Mouse (Mus musculus) B cell, adult 2 months (primary cell): Measurements from ENCODE around the gene Mgea5.
A peak's percentile ranks its signal among the peaks of the same experiment; 100 is the strongest.
"Not testable (repeated sequence)": the region's sequence is repeated elsewhere in the genome, so short reads cannot be mapped to it uniquely, and the experiment has no call there.

Experiments used
- DNase-seq, 2 experiments: peaks; one replicate each; pipeline ENCODE4 v3.0.0; 2022

The Mgea5 gene

DNA sequence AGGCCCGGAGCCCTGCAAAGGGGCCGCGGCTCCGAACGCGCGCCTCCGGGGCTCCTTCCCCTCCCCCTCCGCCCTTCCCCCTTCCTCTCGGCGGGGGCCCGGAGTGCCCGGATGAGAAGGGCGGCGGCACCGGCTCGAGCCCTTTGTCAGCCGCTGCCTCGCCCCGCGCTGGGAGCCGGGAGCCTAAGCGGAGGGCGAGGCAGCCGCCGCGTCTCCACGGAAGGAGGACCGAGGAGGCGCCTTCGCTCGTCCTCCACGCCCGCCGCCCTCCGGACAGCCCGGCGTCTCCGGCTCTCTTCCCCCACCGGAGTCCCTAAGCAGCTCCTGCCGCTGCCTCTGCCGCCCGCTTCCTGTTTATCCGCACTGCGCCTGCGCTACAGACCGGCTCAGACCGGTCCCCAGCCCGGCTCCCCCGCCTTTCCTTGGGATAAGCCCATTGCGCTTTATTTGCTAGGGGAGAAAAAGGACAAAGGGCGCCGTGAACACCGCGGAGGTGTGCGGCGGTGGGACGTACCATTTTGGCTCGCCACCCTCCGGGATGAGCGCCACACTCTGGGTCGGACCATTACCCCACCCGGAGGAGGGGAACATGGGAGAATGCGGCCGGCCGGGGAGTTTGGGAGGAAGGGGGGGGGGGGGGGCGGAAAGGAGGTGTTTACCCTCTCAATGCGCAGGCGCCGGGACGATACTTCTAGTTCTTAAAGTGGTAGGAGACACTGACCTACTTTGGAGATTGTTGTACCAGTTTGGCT, at the start of gene Mgea5:
Gene Mgea5, minus strand, starts transcription at position 657 of the 752 bp plus-strand sequence.
- DNase-seq = peak; percentile 96 to 97

DNA sequence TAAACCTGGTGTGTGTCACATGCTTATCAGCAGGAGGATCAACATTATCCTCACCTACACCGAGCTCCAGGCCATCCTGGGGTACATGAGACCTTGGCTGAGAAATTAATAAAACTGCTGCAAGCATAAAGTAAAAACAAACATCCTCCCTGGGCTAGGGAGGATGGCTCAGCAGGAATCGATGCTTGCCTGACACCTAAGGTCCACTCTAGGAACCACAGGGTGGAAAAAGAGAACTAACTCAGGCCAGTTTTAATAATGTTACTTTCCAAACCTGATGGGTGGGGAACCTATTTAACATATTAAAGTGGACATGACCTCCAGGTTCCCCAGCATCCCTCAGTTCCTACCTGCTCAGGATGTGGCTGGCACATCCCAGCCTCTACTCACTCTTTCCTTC, 47.0 kb upstream of the Mgea5 start:
- DNase-seq = no peak

DNA sequence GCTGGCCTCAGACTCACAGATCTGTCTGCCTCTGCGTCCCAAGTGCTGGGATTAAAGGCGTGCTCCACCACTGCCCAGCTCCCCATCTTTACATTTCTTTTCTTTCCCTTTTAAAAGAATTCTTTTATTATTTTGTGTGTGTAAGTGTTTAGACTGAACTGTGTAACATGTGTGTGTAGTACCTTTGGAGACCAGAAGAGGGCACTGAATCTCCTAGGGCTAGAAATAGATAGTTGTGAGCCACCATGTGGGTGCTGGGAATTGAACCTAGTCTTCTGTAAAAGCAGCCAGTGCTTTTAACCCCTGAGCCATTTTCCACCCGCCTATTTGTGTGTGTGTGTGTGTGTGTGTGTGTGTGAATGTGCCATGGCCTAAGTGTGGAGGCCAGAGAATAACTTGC, 44.1 kb upstream of the Mgea5 start:
- no peak for DNase-seq

DNA sequence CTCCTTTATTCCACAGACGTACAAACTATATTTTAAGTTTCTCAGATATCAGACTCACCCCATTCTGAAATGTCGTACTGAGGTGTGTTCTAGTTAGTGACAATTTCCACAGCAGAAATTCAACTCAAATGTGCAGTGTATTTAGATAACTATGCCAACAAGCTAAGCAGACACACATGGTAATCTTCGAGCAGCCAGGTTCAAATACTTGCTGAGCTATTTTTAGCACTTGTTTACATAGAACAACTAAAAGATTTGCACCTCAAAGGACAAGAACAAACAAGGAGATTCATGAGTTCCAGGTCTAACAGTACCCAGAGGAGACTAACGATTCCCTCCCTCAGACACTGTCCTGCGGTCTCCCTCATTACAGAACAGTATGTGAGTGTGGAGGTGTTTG, 43.5 kb upstream of the Mgea5 start:
- DNase-seq = no peak

DNA sequence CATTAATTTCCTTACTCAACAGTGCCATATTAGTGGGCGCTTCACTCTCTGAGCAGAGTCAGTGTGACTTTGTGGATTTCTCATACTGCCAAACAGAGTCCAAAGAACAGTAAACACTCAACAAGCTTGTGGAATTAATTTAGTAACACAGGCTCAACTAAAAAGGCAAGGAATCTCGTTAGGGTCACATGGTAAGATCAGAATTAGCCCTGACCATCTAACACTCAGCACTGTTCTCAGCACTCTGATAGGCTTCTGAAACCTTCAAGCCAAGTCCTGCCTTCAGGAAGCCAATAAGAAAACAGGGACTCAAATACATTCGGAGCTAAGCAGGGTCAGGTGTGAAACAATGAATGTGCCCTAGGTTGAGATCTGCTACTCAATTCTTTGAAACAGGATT, 42.5 kb upstream of the Mgea5 start:
- no peak for DNase-seq

DNA sequence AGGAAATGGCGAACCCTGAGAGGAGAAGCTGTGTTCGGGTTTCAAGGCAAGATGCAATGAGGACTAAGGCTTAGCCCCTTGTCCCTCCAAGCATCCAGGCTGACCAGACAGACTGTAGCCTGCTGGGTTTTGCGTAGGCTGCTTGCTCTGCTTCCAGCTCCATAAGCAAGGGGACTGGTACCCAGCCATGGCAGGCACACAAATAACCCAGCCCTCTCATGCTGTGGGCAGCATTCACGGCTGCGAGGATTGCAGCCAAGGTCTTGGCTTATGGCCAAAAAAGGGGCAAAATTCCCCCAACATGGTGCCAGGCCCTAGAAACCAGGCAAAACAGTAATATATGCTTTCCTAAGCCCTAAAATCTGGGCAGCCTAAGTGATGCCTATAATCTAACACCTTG, 38.2 kb upstream of the Mgea5 start:
- DNase-seq = no peak

DNA sequence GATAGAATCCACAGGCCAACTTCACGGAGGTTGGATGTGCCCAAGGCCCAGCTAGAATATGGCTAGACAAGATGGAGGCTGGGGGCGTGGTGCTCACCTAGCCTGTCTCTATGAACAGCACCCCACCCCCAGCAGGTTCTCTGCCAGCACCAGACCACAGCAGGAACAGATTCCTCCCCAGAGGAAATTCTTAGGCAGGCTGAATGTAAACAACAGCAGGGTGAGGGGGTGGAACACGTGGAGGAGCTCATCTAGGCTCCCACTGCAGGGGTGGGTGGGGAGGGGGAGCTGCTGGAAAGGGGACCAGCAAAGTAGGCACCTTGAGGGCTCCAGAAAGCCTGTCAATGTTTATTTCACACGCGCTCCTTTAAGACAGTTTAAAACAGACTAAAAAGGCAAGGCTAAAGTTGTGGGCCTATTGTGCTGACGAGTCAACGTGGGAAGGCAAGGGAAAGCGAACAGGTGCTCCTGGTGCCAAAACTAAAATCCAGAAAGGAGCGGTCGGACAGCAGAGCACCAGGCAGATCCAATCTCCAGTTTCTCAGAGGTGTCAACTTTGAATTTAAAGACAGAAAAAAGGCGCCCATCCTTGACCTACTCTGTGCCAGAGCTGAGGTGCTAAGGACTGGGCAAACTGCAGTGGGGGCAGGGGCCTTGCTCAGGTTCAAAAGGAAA, 34.3 kb upstream of the Mgea5 start:
- DNase-seq = no peak

DNA sequence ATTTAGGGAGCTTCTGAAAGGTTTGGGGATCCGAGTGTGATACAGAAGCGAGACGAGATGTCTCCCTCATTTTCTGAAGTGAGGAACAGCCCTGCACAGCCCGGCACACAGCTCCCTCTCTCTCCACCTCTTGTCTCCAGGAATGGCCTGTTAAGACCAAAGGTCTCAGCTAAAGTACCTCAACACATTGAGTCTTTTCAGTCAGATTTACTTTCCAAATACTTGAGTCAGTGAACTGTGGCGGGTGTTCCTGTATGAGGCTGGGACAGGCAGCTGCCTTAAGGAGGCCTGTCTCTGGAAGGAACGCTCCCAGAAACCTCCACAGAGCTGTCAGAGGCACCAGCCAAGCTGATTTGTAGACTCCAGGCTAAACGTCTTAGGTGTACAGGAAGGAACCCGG, 33.1 kb upstream of the Mgea5 start:
- no peak for DNase-seq

DNA sequence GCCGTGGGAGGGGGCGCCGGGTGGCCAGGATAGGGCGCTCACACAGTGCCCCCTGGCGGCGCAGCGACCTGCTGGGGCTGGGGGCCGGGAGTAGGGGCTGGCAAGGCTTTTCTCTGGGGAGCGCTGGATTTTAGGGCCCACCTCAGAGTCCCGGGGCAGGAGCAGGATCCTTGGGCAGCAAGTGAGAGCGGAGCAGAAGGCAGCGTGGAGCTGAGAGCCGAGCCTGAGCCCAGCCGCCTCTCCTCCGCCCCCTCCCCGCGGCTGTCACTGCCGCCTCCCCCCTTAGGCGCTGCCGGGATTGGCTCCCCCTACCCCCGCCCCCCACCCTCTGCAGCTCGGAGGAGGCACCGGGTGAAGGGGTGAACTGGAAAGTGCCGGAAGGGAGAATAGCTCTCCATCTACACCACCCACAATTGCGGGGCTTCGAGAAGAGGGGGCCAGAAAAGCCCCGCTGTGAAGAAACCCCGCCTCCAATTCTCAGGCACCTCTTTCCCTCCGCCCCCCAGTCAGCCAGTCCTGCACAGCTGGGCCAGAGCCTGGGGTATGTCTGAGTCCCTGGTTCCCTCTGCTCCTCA, 32.3 kb upstream of the Mgea5 start, which contains the start of gene Kcnip2:
Gene Kcnip2, minus strand, starts transcription at position 231 of the 575 bp plus-strand sequence.
- peak; percentile 26 to 41 for DNase-seq

DNA sequence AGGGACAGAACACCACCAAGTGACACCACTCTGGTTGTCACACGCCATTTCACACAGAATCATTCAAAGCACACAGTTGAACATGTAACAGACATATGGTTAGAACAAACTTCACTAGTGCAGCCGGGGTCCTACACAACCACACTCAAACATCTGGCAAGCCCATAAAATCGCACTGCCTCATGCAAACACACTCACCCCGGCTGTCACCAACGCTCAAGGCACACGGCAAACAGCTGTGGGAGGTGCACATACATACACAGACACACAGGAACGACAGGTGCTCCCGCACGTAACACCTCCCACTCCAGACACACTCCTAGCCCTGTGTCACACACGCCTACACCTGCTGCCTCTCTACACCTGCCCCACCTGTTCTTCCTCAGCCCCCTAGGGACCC, 31.5 kb upstream of the Mgea5 start:
- no peak for DNase-seq

DNA sequence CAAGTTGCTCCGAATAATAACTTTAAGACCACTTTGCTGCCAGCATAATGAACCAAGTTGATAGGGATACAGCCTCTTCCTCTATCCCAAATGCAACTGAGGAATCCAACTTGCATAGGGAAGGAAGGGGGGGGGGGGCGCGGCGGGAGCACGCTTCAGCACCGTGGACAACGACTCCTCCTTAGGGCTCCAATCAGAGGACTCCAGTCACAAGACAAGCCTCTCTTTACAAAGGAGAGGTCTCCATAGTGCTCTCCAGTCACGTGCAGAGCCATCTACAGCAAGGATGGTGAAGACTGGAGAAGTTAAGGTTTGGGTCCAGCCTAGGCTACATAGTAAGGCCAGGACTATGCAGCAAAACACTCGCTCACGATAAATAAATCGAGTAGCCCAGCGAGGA, 30.2 kb upstream of the Mgea5 start:
- DNase-seq = no peak

DNA sequence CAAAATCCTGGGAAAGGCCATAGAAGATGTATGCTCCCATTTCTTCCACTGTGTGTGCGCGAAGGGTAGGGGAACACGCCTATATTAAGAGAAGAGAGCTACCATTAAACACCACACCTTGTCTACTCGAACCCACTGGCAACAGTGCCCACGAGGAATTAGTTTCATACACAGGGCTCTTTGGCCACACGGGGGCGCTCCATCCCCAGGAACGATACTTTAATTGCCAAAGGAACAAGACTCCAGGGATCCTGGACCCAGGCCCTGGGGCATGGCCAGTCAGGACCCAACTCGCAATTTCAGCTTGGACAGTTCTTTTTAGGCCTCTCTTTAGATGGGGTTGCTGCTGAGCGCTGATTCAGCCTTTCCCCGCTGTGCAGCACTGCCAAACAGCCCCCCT, 29.6 kb upstream of the Mgea5 start:
- DNase-seq = peak; percentile 91 to 92

DNA sequence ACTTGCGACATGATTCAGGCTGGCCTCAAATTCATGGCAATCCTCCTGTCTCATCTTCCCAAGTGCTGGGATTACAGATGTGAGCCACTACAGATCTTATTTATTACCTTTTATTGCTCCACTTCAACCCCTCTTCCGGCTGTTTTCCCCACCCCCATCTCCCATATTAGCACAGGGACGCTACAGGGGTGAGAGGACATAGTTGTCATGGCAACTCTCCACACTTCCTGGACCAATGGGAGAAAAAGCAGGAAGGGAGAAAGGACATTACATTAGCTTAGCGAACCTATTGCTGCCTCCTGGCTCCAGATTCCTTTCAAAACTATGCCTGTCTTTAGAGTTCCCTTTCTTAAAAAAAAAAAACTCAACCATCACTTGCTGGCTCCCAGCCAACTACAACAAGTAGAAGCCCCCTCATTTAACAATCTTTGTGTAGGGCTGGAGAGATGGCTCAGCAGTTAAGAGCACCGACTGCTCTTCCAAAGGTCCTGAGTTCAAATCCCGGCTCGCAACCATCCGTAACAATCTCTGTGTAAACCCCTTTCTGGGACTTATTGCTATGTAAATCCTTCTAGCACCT, 29.1 kb upstream of the Mgea5 start:
- peak in 1 of 2 experiments; percentile 8 for DNase-seq

DNA sequence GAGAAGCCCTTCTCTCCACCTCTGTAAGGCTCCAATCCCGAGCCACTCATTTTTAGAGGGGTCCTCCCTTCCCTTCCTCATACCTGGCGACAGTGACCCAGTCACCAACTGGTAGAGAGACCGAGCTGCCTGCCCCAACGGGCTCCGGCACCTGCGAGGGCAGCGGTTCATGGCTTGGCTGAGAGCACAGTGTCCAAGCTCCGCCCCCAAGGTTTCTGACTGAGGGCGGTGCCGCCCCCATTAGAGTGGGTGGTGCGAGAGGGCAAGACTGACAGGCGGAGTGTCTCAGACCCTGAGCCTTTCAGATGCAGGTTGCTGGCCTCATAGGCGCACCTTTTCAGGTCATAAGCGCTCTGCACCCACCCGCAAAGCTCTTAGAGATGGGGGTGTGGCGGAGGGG, 28.5 kb upstream of the Mgea5 start:
- DNase-seq = peak; percentile 77 to 78

DNA sequence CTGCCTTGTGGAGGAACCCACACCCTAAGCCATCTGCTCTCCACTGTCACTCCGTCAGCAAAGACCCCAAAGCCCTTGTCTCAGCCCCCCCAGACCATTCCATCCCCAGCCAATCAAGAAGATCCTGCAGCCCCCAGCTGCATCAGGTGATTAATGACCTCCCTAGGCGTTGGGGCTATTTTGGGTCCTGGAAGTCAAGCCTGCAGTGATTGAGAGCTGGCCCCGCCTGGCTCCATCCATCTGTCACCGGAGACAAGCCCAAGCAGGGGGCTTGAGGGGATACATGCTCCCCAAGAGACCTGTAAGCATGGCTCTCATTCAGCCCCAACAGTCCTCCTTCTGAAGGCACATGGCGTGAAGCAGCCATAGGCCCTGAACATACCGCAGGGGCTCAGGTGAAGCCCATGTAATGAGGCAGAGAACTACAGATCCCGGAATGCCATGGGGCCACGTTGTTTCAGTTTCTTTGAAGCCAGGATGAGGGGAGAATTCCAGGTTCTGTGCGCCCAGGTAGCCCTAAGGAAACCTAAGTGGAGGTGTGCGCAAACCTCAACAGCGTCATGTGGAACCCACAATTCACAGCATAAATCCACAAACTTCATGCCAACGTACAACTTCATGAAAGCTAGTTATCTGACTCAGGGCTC, 27.5 kb upstream of the Mgea5 start:
- DNase-seq = no peak

DNA sequence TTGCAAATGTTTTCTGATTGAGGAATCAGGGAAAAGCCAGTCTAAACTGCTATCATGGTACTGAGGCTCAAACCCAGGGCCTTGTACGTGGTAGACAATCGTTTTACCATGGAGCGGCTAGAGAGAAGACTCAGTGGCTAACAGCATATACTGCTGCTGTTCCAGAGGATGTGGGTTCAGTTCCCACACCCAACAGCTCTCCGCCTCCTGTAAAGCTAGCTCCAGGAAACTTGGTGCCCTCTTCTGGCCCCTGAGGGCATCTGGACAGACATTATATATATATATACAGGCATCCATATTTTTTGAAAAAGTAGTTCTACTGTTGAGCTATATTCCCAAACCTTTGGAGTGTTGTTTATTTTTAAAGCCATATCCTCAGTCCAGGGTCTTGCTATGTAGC, 24.1 kb upstream of the Mgea5 start:
- no peak for DNase-seq

DNA sequence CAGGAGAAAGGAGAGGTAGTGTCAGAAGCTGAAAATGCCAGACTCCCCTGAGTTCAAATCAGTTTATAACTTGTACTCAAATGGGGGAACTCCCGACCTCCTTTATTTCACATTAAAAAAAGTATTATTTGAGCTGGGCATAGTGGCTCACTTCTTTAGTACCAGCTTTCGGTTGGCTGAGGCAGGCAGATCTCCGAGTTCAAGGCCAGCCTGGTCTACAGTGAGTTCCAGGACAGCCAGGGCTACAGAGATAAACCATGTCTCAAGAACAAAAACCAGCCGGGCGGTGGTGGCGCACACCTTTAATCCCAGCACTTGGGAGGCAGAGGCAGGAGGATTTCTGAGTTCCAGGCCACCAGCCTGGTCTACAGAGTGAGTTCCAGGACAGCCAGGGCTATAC, 22.2 kb upstream of the Mgea5 start:
- DNase-seq = not testable (repeated sequence)

DNA sequence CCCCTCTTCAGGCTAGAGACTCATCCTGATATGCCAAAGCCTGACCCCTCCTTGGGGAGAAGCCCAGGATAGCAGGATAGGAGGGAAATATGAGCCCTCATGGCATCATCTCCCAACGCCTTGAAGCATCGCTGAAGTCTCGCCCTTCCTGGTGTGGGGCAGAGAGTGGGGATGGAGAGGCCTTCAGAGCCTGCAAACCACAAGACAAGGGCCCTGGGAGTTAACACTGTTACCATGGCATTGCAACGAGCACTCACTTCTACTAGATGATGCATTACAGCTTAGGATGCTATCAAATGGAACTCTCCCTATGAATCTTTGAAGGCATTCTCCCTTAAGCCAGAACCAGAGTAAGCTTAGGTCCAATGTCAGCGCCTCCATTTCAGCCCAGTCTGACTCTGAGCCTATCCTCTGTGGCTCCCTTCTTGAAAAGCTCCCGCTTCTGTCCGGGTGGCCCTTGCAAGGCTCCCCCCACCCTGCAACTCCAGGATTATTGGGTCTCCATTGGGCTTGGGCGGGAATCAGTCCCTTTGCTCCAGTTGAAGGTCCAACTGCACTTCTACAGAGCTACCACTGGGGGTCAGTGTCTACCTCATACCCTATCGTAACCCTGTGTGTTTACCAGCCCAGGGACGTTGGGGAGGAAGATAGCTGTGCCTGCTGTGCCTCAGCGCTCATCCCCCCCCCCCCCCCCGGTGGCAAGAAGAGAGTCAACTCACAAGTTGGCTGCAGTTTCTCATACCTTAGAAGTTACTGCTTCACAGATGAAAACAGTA, 21.1 kb upstream of the Mgea5 start:
- DNase-seq = peak; percentile 49 to 59

DNA sequence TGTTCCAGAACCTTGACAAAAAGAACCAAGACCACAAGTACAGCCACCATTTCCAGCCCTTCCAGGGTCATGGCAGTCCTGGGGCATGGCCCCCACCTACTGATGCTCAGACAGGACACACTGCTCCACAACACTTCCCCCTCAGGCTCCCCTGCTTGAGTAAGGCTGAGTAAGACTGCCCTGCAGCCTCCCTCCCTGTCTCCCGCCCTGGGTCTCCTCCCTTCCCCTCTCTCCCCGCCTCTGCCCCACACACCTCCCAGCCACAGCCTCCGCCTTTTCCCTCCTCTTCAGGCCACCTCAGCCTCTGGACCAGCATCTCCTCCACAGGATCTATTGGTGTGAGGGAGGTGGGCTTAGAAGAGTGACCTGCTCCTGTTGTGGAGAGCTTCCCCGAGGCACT, 19.8 kb upstream of the Mgea5 start:
- no peak for DNase-seq

DNA sequence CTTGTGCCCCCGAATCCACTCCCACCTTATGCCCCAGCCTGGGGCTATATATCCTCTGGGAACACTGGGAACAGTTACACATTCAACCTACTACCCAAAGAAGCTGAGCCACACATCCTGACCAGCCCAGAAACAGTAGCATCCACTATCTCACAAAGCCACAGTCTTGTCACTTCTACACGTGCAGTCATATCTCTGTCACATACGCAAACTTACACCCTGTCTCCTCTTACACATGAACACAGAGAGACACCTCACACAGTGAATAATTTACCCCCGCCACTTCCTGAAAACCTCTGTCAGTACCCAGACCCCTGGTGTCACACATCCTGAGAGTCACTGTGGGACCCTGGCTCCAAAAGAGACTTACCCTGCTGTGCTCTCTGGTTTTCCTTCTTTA, 19.1 kb upstream of the Mgea5 start:
- no peak for DNase-seq

DNA sequence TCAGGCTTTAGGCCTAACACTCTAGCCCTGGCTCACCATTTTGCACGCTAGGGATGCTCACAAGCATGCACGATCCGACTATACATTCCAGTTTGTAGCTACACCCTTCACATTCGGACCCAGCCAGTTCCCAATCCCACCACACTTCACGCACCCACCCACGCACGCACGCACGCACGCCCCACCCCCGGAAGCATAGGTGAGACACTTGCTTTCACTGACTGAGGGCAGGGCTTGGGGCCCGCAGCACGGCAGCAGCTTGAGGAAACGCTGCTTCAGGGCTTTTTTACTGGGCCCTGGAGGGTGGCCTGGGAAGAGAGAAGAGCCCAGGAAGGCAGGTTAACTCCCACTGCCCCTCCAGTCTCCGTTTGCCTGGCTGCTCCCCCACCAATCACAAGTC, 13.2 kb upstream of the Mgea5 start:
- DNase-seq = no peak

DNA sequence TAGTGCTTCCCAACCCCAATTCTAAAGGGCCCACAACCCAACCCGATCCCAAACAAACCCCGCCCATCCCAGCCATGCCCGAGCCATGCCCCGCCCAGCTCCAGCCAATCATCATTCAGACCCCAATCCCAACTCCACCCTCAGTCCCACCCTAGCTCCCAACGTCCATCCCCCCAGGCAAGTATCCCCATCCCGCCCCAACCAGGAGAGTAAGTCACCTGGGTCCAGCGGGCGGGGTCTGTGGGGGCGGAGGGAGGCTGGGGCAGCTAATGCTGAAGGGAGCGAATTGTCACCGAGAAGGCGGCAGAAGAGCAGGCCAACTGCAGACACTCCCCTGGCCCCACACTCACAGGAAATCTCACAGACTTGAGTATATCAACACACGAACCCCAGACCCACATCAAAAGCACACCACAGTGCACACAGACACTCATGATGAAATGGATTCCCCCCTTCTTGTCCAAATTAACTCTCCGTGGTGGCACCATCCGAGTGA, 12.5 kb upstream of the Mgea5 start:
- DNase-seq = no peak
